Mouse (Mus musculus): ENCODE results near the gene Amigo3. TPM values are rescaled to one million over a fixed set of nuclear protein-coding genes. Genes with fewer than 3 reads are reported as not detected.

The Amigo3 gene
- polyA plus RNA-seq, 1 experiment from 2014 or later, result 1.5 TPM

DNA sequence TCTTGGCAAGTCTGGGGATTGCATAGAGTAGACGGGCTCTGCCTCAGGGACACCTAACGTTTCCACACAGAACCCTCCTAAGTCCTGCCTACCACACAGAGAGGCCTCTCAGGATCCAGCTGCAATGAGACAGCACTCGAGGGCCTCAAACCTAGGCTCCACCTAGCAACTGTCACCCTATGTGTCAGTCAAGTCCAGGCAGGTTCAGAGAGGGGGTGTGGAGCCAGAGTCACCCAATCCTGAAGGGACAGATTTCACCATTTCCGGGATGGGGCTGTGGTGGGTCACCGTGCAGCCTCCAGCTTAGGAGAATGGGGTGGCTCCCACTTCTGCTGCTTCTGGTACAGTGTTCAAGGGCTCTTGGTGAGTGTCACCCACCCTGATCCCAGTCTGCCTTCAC, 27.2 kb downstream of the Amigo3 start, which contains the start of gene Mst1:
Gene Mst1, plus strand, starts transcription at position 269 of the 400 bp plus-strand sequence.
- no peak for ATAC-seq (replicated peaks; ENCODE audit: insufficient number of reproducible peaks, low FRiP score, low TSS enrichment, low read depth)
- WGBS, result 78% methylated on average over 5 of the region's 5 CpGs
- no peaks in the 10 kb centered on the region for H3K4me1 ChIP-seq (ENCODE audit: control insufficient read depth, insufficient read depth, low read length)

DNA sequence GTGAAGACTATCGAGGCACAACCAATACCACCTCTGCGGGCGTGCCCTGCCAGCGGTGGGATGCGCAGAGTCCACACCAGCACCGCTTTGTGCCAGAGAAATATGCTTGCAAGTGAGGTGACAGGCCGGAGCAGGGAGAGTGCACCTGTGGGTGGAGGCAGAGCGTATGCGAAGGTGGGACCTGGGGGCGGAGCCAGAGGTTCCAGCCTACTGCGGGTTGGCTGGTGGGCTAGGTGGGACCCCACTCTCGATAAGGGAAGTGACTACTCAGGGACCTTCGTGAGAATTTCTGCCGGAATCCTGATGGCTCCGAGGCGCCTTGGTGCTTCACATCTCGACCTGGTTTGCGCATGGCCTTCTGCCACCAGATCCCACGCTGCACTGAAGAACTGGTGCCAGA, 29.6 kb downstream of the Amigo3 start:
- Histone ChIP-seq H3K4me3 (ENCODE audit: low read depth, low read length) (peak overlapping the region; percentile 14; the same call in 1 of the 2 replicates), H3K27ac (replicated peaks; ENCODE audit: low read depth, low read length) (no peak overlapping the region), H3K36me3 (replicated peaks; ENCODE audit: control insufficient read depth, insufficient read depth, low read depth, low read length) (peaks cover 5% of the 10 kb centered on the region), H3K4me2 (ENCODE audit: low read depth, low read length) (peak overlapping the region; percentile 33), H3K9me3 (replicated peaks; ENCODE audit: control insufficient read depth, low read length) (no peaks in the 10 kb centered on the region), H3K4me1 (ENCODE audit: control insufficient read depth, insufficient read depth, low read length) (no peaks in the 10 kb centered on the region), H3K27me3 (ENCODE audit: control insufficient read depth, insufficient read depth, low read length) (peaks cover 24% of the 10 kb centered on the region), H3K9ac (replicated peaks; ENCODE audit: low read length) (no peak overlapping the region; the same call in 1 of the 2 replicates)
- DNase-seq (ENCODE audit: low spot score), result no peak
- WGBS, result 8% methylated on average over 19 of the region's 19 CpGs
- ATAC-seq (replicated peaks; ENCODE audit: insufficient number of reproducible peaks, low FRiP score, low TSS enrichment, low read depth), result no peak

More for the DNA sequence above, 27.2 kb downstream of the Amigo3 start, which contains the start of gene Mst1:
- Histone ChIP-seq H3K36me3 (replicated peaks; ENCODE audit: control insufficient read depth, insufficient read depth, low read depth, low read length) (no peaks in the 10 kb centered on the region; the same call in none of the 2 replicates), H3K4me3 (ENCODE audit: low read depth, low read length) (peak within 1 kb of the TSS; percentile 80), H3K27ac (replicated peaks; ENCODE audit: low read depth, low read length) (0 out of 2 replicates have a peak within 1 kb of the TSS, but pooled peaks have one; percentile 2), H3K9me3 (replicated peaks; ENCODE audit: control insufficient read depth, low read length) (no peaks in the 10 kb centered on the region), H3K4me2 (ENCODE audit: low read depth, low read length) (peak within 1 kb of the TSS; percentile 96), H3K9ac (replicated peaks; ENCODE audit: low read length) (peak within 1 kb of the TSS; percentile 90), H3K27me3 (ENCODE audit: control insufficient read depth, insufficient read depth, low read length) (peaks cover 24% of the 10 kb centered on the region)
- no peak for DNase-seq (ENCODE audit: low spot score)

GRCm38 (mm10) chr9:108082988-108083431, 30.1 kb downstream of the Amigo3 start, which contains the start of gene Rnf123:
Rnf123 (minus strand) TSS chr9:108083346.
- no peak within 1 kb of the TSS; the same call in 1 of the 2 replicates for H3K9ac ChIP-seq (replicated peaks; ENCODE audit: low read length)
- WGBS, result 31% methylated on average over 12 of the region's 12 CpGs
- no peaks in the 10 kb centered on the region for H3K9me3 ChIP-seq (replicated peaks; ENCODE audit: control insufficient read depth, low read length)
- H3K4me2 ChIP-seq (ENCODE audit: low read depth, low read length), result peak within 1 kb of the TSS; percentile 33
- peaks cover 24% of the 10 kb centered on the region for H3K27me3 ChIP-seq (ENCODE audit: control insufficient read depth, insufficient read depth, low read length)
- peak within 1 kb of the TSS; percentile 14; the same call in 1 of the 2 replicates for H3K4me3 ChIP-seq (ENCODE audit: low read depth, low read length)
- no peak within 1 kb of the TSS for H3K27ac ChIP-seq (replicated peaks; ENCODE audit: low read depth, low read length)
- ATAC-seq (replicated peaks; ENCODE audit: insufficient number of reproducible peaks, low FRiP score, low TSS enrichment, low read depth) (no peak), DNase-seq (ENCODE audit: low spot score) (no peak)
- H3K36me3 ChIP-seq (replicated peaks; ENCODE audit: control insufficient read depth, insufficient read depth, low read depth, low read length), result peaks cover 5% of the 10 kb centered on the region
- no peaks in the 10 kb centered on the region for H3K4me1 ChIP-seq (ENCODE audit: control insufficient read depth, insufficient read depth, low read length)

DNA sequence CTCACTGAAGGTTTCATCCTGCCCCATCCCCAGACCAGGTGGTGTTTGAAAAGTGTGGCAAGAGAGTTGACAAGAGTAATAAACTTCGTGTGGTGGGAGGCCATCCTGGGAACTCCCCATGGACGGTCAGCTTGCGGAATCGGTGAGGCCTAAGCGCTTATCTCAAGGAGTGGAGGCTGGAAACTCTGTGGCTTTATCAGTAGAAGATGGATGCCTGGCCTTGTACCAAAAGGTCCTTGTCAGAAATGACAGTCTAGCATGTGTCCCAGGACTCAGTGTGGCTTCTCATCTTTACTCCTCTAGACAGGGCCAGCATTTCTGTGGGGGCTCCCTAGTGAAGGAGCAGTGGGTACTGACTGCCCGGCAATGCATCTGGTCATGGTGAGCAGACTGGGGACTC, 30.6 kb downstream of the Amigo3 start:
- WGBS, result 80% methylated on average over 6 of the region's 6 CpGs
- peaks cover 24% of the 10 kb centered on the region for H3K27me3 ChIP-seq (ENCODE audit: control insufficient read depth, insufficient read depth, low read length)
- peaks cover 5% of the 10 kb centered on the region for H3K36me3 ChIP-seq (replicated peaks; ENCODE audit: control insufficient read depth, insufficient read depth, low read depth, low read length)
- no peak for ATAC-seq (replicated peaks; ENCODE audit: insufficient number of reproducible peaks, low FRiP score, low TSS enrichment, low read depth)
- no peaks in the 10 kb centered on the region for H3K9me3 ChIP-seq (replicated peaks; ENCODE audit: control insufficient read depth, low read length)
- H3K4me2 ChIP-seq (ENCODE audit: low read depth, low read length), result no peak overlapping the region
- no peak overlapping the region for H3K27ac ChIP-seq (replicated peaks; ENCODE audit: low read depth, low read length)
- no peak overlapping the region for H3K9ac ChIP-seq (replicated peaks; ENCODE audit: low read length)
- no peaks in the 10 kb centered on the region for H3K4me1 ChIP-seq (ENCODE audit: control insufficient read depth, insufficient read depth, low read length)
- H3K4me3 ChIP-seq (ENCODE audit: low read depth, low read length), result no peak overlapping the region
- no peak for DNase-seq (ENCODE audit: low spot score)

DNA sequence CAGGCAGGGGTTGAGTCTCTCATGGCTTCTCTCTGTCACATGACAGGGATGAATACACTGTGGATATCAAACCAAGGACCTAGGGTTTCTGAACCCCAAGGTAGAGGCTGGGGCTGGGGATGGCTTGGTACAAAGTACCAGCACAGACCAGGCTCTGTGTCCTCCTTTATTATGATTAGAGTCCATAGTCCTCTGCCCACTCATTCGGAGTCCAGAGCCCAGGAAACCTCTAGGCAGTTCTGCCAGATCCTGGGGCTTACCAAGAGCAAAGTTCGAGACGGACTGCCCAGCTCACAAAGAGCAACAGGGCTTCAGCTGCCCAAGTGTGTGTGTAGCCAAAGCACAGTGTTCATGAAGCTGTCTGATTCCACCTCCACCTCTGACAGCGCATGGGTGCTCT, 32.3 kb downstream of the Amigo3 start:
- Histone ChIP-seq H3K9me3 (replicated peaks; ENCODE audit: control insufficient read depth, low read length) (no peaks in the 10 kb centered on the region), H3K27me3 (ENCODE audit: control insufficient read depth, insufficient read depth, low read length) (peaks cover 24% of the 10 kb centered on the region), H3K36me3 (replicated peaks; ENCODE audit: control insufficient read depth, insufficient read depth, low read depth, low read length) (peaks cover 8% of the 10 kb centered on the region), H3K9ac (replicated peaks; ENCODE audit: low read length) (no peak overlapping the region), H3K27ac (replicated peaks; ENCODE audit: low read depth, low read length) (no peak overlapping the region), H3K4me1 (ENCODE audit: control insufficient read depth, insufficient read depth, low read length) (no peaks in the 10 kb centered on the region), H3K4me3 (ENCODE audit: low read depth, low read length) (no peak overlapping the region), H3K4me2 (ENCODE audit: low read depth, low read length) (no peak overlapping the region)
- 93% methylated on average over 4 of the region's 4 CpGs for WGBS
- DNase-seq (ENCODE audit: low spot score) (no peak), ATAC-seq (replicated peaks; ENCODE audit: insufficient number of reproducible peaks, low FRiP score, low TSS enrichment, low read depth) (no peak)

- Histone ChIP-seq H3K9me3 (replicated peaks; ENCODE audit: control insufficient read depth, low read length) (no peaks in the 10 kb centered on the region), H3K4me1 (ENCODE audit: control insufficient read depth, insufficient read depth, low read length) (no peaks in the 10 kb centered on the region), H3K9ac (replicated peaks; ENCODE audit: low read length) (no peak overlapping the region), H3K27ac (replicated peaks; ENCODE audit: low read depth, low read length) (no peak overlapping the region), H3K4me3 (ENCODE audit: low read depth, low read length) (no peak overlapping the region), H3K27me3 (ENCODE audit: control insufficient read depth, insufficient read depth, low read length) (no peaks in the 10 kb centered on the region), H3K36me3 (replicated peaks; ENCODE audit: control insufficient read depth, insufficient read depth, low read depth, low read length) (peaks cover 5% of the 10 kb centered on the region), H3K4me2 (ENCODE audit: low read depth, low read length) (no peak overlapping the region)
- 93% methylated on average over 7 of the region's 7 CpGs for WGBS
- ATAC-seq (replicated peaks; ENCODE audit: insufficient number of reproducible peaks, low FRiP score, low TSS enrichment, low read depth), result no peak
- DNase-seq (ENCODE audit: low spot score), result no peak
Observed at GRCm38 (mm10) chr9:108090611-108091120, 37.7 kb downstream of the Amigo3 start.

GRCm38 (mm10) chr9:108093586-108093985, 40.6 kb downstream of the Amigo3 start:
- H3K27me3 ChIP-seq (ENCODE audit: control insufficient read depth, insufficient read depth, low read length), result no peaks in the 10 kb centered on the region
- no peaks in the 10 kb centered on the region for H3K9me3 ChIP-seq (replicated peaks; ENCODE audit: control insufficient read depth, low read length)
- no peaks in the 10 kb centered on the region for H3K4me1 ChIP-seq (ENCODE audit: control insufficient read depth, insufficient read depth, low read length)
- peak overlapping the region; percentile 88 for H3K4me2 ChIP-seq (ENCODE audit: low read depth, low read length)
- no peak for DNase-seq (ENCODE audit: low spot score)
- H3K36me3 ChIP-seq (replicated peaks; ENCODE audit: control insufficient read depth, insufficient read depth, low read depth, low read length), result peaks cover 5% of the 10 kb centered on the region
- no peak overlapping the region for H3K27ac ChIP-seq (replicated peaks; ENCODE audit: low read depth, low read length)
- no peak for ATAC-seq (replicated peaks; ENCODE audit: insufficient number of reproducible peaks, low FRiP score, low TSS enrichment, low read depth)
- 71% methylated on average over 10 of the region's 10 CpGs for WGBS
- H3K9ac ChIP-seq (replicated peaks; ENCODE audit: low read length), result peak overlapping the region; percentile 84; the same call in 1 of the 2 replicates
- peak overlapping the region; percentile 77 for H3K4me3 ChIP-seq (ENCODE audit: low read depth, low read length)

DNA sequence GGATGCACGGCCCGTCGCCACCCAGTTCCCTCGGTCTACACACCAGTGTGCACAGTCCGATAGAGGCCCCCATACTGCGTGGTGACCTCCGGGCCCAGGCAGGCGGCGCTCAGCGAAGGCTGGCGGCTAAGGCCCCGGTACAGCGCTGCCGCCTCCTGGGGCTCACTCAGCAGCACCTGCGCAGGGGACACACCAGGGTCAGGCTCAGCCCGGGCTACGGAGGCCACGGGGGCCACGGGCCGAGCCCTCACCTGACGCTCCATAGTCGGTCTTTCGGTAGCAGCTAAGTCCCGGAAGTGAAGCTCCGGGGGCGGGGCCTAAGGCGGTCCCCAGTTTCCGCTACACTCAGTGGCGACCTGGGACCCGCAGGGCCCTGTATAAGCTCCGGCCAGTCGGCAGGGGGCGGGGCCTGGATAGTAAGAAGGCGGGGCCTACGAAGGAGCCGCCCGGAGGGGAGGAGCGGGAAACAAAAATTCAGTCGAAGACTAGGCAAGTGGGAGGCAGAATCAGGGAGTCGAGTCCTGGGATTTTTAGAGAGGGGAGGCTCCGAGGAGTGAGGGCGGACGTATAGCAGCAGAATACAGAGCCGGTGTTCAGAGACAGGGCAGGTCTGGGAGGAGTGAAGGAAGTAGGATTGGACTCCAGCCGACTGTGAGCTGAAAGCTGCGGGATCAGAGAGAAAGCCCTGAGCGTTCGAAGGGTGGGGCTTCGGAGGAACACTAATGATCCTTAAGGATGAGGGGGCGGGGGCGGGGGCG, 41.4 kb downstream of the Amigo3 start, which contains the start of gene Apeh:
Gene Apeh, minus strand, starts transcription at position 423 of the 758 bp plus-strand sequence.
- no peaks in the 10 kb centered on the region for H3K4me1 ChIP-seq (ENCODE audit: control insufficient read depth, insufficient read depth, low read length)

More for the DNA sequence above, 41.4 kb downstream of the Amigo3 start, which contains the start of gene Apeh:
- Histone ChIP-seq H3K4me2 (ENCODE audit: low read depth, low read length) (peak within 1 kb of the TSS; percentile 88), H3K4me3 (ENCODE audit: low read depth, low read length) (peak within 1 kb of the TSS; percentile 77), H3K36me3 (replicated peaks; ENCODE audit: control insufficient read depth, insufficient read depth, low read depth, low read length) (peaks cover 5% of the 10 kb centered on the region), H3K9ac (replicated peaks; ENCODE audit: low read length) (peak within 1 kb of the TSS; percentile 84), H3K27me3 (ENCODE audit: control insufficient read depth, insufficient read depth, low read length) (no peaks in the 10 kb centered on the region), H3K27ac (replicated peaks; ENCODE audit: low read depth, low read length) (peak within 1 kb of the TSS; percentile 66; the same call in 1 of the 2 replicates), H3K9me3 (replicated peaks; ENCODE audit: control insufficient read depth, low read length) (no peaks in the 10 kb centered on the region)
- WGBS, result under 1% methylated on average over 52 of the region's 52 CpGs
- ATAC-seq (replicated peaks; ENCODE audit: insufficient number of reproducible peaks, low FRiP score, low TSS enrichment, low read depth) (peak; percentile 90), DNase-seq (ENCODE audit: low spot score) (peak; percentile 97)

Measured in embryonic facial prominence, embryonic 11.5 days (tissue).